Comparison of ENCODE assay signal across 9 mouse cellular contexts in genomic region chr16:13820771-13821170, GRCm38 (mm10). TPM values are rescaled to one million over a fixed set of nuclear protein-coding genes. Genes with fewer than 3 reads are reported as not detected.
DNase-seq lines count a peak whose midpoint lies in the region; ATAC-seq and TF ChIP-seq lines count a peak whose summit lies in the region.
"Had no signal": no experiment of that assay in that cellular context is flagged by ENCODE, and none has a peak within 500 bp of the region (broad histone marks: within the 10 kb centered on the region; RNA-seq: fewer than 3 reads in every experiment).

No protein-coding gene starts in this region.

- intact Hi-C loops in gastrocnemius, postnatal 36 days (cut with DNase I), result no loop called here

- peaks cover 19% of the 10 kb centered on the region for H3K36me3 ChIP-seq in heart, embryonic 12.5 days
- 0 out of 2 replicates have a peak, but pooled peaks cover 3% of the 10 kb centered on the region for H3K36me3 ChIP-seq in lung, postnatal 0 days (ENCODE audit: insufficient read depth, low read length)
- H3K36me3 ChIP-seq in hindbrain, postnatal 0 days (ENCODE audit: insufficient read depth, low read length), result no peaks in the 10 kb centered on the region
- no peaks in the 10 kb centered on the region; the same call in 1 of the 2 replicates for H3K36me3 ChIP-seq in splenic B cell, adult 2 months (ENCODE audit: control insufficient read depth, insufficient read depth, low read length, poor library complexity, severe bottlenecking)

- no peak for DNase-seq in heart, adult 18-20 months
- no peak for DNase-seq in lung, postnatal 0 days (ENCODE audit: low spot score)
- no peak for DNase-seq in lung, postnatal 25 days (ENCODE audit: low spot score)
- DNase-seq in hindbrain, postnatal 0 days (ENCODE audit: low spot score), result no peak
- peak; percentile 13 for DNase-seq in splenic B cell, adult 2 months (ENCODE audit: low read depth, low spot score)
- DNase-seq in natural killer cell, adult 2 months (ENCODE audit: low spot score in 2 of 2), result no peak
- DNase-seq in gastrocnemius, postnatal 36 days, result no peak
- DNase-seq: kidney, postnatal 25 days had no signal

- H3K9ac ChIP-seq in heart, embryonic 12.5 days, result no peak overlapping the region
- no peak overlapping the region for H3K9ac ChIP-seq in lung, postnatal 0 days (replicated peaks; ENCODE audit: low read depth)
- H3K9ac ChIP-seq in hindbrain, postnatal 0 days (replicated peaks; ENCODE audit: low read length), result no peak overlapping the region

- TF ChIP-seq EP300 in lung, postnatal 0 days (IDR thresholded peaks at IDR 0.05), result no peak

- 93% methylated on average over 5 of the region's 5 CpGs for WGBS in heart, embryonic 12.5 days
- 97% methylated on average over 5 of the region's 5 CpGs for WGBS in lung, postnatal 0 days
- WGBS in hindbrain, postnatal 0 days, result 95% methylated on average over 5 of the region's 5 CpGs

- ATAC-seq in heart, embryonic 12.5 days (ENCODE audit: insufficient number of reproducible peaks, low FRiP score), result no peak
- ATAC-seq in lung, postnatal 0 days, result no peak
- no peak for ATAC-seq in hindbrain, postnatal 0 days

- no peaks in the 10 kb centered on the region for H3K27me3 ChIP-seq in heart, embryonic 12.5 days (replicated peaks)
- no peaks in the 10 kb centered on the region for H3K27me3 ChIP-seq in lung, postnatal 0 days (replicated peaks; ENCODE audit: insufficient read depth, low read length)
- H3K27me3 ChIP-seq in hindbrain, postnatal 0 days (ENCODE audit: insufficient read depth, low read length), result no peaks in the 10 kb centered on the region
- no peaks in the 10 kb centered on the region for H3K27me3 ChIP-seq in splenic B cell, adult 2 months (ENCODE audit: control insufficient read depth, insufficient read depth, low read length, poor library complexity, severe bottlenecking)

- peaks cover 33% of the 10 kb centered on the region for H3K4me1 ChIP-seq in heart, embryonic 12.5 days (replicated peaks)
- H3K4me1 ChIP-seq in lung, postnatal 0 days (ENCODE audit: insufficient read depth, low read depth, low read length), result peaks cover 11% of the 10 kb centered on the region; the same call in 1 of the 2 replicates
- peaks cover 13% of the 10 kb centered on the region; the same call in 1 of the 2 replicates for H3K4me1 ChIP-seq in hindbrain, postnatal 0 days (ENCODE audit: insufficient read depth, low read length)

- H3K9me3 ChIP-seq in heart, embryonic 12.5 days (replicated peaks), result no peaks in the 10 kb centered on the region
- H3K9me3 ChIP-seq in lung, postnatal 0 days (ENCODE audit: low read length), result no peaks in the 10 kb centered on the region
- H3K9me3 ChIP-seq in hindbrain, postnatal 0 days (ENCODE audit: low read length), result no peaks in the 10 kb centered on the region

- H3K27ac ChIP-seq in heart, embryonic 12.5 days (ENCODE audit: poor library complexity, severe bottlenecking), result no peak overlapping the region
- no peak overlapping the region for H3K27ac ChIP-seq in lung, postnatal 0 days (ENCODE audit: low read length)
- H3K27ac ChIP-seq in hindbrain, postnatal 0 days, result no peak overlapping the region

- peak; percentile 24 for TF ChIP-seq CTCF in lung, postnatal 0 days (IDR thresholded peaks at IDR 0.05)
- 0 out of 2 replicates have a peak, but pooled peaks have one; percentile 24 for TF ChIP-seq CTCF in hindbrain, postnatal 0 days (IDR thresholded peaks at IDR 0.05; ENCODE audit: low read depth)

- no peak overlapping the region; the same call in 1 of the 2 replicates for H3K4me3 ChIP-seq in heart, embryonic 12.5 days
- no peak overlapping the region for H3K4me3 ChIP-seq in lung, postnatal 0 days (ENCODE audit: low read depth, low read length)
- H3K4me3 ChIP-seq in hindbrain, postnatal 0 days (ENCODE audit: low read length), result no peak overlapping the region

- peak overlapping the region; percentile 87 for H3K4me2 ChIP-seq in heart, embryonic 12.5 days
- H3K4me2 ChIP-seq in lung, postnatal 0 days (replicated peaks; ENCODE audit: low read depth, low read length), result no peak overlapping the region
- H3K4me2 ChIP-seq in hindbrain, postnatal 0 days (ENCODE audit: low read depth, low read length), result peak overlapping the region; percentile 85; the same call in 1 of the 2 replicates

RNA-seq across cellular contexts. Expression of gene Ntan1, which starts 2.1 kb away (rescaled TPM):
- polyA plus RNA-seq in heart, embryonic 12.5 days (2016; fragmentation: Nextera tagmentation; extraction: Ambion mirVana), result 144 and 145 TPM in 2 replicates
- 10 to 100 TPM; 44.7 to 47.2 TPM for total RNA-seq in heart, adult 18-20 months (2021)
- polyA plus RNA-seq in lung, postnatal 0 days (2015; fragmentation: Nextera tagmentation; extraction: Ambion mirVana), result 135 and 141 TPM in 2 replicates
- total RNA-seq in hindbrain, postnatal 0 days (2014; rRNA removed), result 138 and 171 TPM in 2 replicates
- 234 and 243 TPM in 2 replicates for polyA plus RNA-seq in hindbrain, postnatal 0 days (2015; fragmentation: Nextera tagmentation; extraction: Ambion mirVana)
- 10 to 100 TPM; 37.3 to 39.9 TPM for total RNA-seq in gastrocnemius, postnatal 36 days (2021)

RNA-seq across cellular contexts. Expression of gene Rrn3, which starts 40.3 kb away (rescaled TPM):
- 61.0 and 63.6 TPM in 2 replicates for polyA plus RNA-seq in heart, embryonic 12.5 days (2016; fragmentation: Nextera tagmentation; extraction: Ambion mirVana)
- total RNA-seq in heart, adult 18-20 months (2021), result 10 to 100 TPM; 40.7 to 40.9 TPM
- 28.1 TPM in 2 replicates for polyA plus RNA-seq in lung, postnatal 0 days (2015; fragmentation: Nextera tagmentation; extraction: Ambion mirVana)
- 73.5 and 83.8 TPM in 2 replicates for total RNA-seq in hindbrain, postnatal 0 days (2014; rRNA removed)
- polyA plus RNA-seq in hindbrain, postnatal 0 days (2015; fragmentation: Nextera tagmentation; extraction: Ambion mirVana), result 74.7 and 77.2 TPM in 2 replicates
- 10 to 100 TPM; 29.9 to 32.7 TPM for total RNA-seq in gastrocnemius, postnatal 36 days (2021)
